Mouse (Mus musculus) R1 (cell line): ENCODE results near the gene Ube2s.
"Not testable (repeated sequence)": the region's sequence is repeated elsewhere in the genome, so short reads cannot be mapped to it uniquely, and the experiment has no call there.

ENCODE experiments used
- DNase-seq: peaks from one replicate; pipeline ENCODE4 v3.0.0-alpha.2; 2018; ENCODE audit warnings: low read depth, low spot score

Ube2s gene

DNA sequence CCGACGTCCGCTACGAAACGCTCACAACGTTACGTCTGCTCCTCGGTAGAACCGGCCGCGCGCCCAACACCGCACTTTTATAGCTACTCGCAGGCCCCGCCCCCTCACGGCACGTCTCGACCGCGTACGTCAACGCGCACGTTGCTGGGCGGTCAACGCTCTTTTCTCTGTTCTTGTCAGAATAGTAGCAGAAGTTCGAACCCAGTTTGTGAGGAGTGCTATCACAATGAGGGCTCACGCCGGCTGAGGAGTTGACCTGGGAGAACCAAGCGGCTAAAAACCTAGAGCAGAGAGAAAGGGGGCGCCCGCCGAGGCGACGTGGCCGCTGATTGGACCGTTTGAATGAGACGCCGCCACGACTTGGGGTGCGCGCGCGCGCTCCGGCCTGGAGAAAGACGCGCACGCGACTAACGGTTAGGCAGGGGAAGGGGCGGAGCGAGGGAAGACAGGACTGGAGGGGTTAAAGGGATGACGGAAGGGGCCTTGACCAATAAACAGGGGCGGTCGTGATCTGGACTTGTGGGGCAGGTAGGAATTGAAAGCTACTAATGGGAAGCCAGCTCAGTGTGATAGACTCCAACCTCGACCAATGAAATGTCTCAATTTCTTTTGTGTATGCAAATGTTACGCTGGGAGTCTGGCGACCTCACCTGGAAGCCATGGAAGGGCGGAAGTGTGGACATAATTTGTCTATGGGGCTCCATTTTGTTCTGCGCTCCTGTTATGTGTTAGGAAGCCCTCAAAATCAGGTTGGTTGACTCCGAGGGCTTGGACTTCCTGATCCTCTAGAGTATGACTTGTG is at the start of gene Ube2s:
Gene Ube2s, minus strand, starts transcription at position 288 of the 802 bp plus-strand sequence.
- DNase-seq, result peak; percentile 100

DNA sequence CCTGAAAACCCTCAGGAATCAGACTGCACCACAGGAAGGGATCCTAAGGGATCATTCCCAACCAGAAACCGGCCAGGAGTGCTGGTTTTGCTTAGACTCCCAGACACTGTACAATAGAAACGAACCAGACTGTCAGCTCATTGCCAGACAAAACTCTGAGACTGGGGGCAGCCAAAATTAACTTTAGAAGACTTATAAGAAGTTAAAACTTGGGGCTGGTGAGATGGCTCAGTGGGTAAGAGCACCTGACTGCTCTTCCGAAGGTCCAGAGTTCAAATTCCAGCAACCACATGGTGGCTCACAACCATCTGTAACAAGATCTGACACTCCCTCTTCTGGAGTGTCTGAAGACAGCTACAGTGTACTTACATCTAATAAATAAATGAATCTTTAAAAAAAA is 48.5 kb upstream of the Ube2s start:
- DNase-seq, result not testable (repeated sequence)

DNA sequence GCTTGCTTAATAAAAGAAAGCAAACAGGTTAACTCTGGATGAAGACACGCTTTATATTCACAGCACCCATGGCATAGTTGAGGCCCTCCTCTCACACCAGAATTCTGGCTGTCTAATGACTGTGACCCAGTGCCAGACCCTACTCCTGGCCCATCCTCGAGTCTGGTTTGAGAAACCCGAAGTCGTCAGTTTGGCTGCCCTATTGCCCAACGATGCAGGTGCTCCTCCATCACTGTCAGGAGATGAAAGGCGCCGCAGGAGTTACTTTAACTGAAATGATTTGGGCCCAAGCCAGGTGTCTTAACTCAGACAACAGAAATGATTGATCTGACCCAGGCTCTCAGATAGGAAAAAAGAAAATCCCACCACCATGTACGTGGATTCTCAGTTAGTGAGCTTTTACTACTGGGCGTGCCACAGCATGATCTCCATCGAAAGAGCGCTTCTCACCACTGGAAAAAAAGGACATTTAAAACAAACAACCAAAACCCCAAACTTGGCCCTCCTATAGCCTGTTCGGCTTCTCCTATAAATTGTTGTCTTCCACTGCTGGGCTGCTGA is 47.1 kb upstream of the Ube2s start:
- DNase-seq, result no peak

DNA sequence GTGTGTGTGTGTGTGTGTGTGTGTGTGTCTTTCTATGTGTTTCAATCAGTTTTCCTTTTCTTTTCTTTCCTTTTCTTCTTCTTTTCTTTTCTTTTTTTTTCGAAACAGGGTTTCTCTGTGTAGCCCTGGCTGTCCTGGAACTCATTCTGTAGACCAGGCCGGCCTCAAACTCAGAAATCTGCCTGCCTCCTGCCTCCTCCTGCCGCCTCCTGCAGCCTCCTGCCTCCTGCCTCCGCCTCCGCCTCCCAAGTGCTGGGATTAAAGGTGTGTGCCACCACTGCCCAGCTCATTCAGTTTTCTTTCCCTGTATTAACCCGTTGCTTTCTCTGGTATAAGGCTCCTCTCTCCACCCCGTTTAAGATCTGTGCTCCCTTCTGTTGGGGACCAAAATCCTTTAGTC is 44.9 kb upstream of the Ube2s start:
- DNase-seq, result no peak

DNA sequence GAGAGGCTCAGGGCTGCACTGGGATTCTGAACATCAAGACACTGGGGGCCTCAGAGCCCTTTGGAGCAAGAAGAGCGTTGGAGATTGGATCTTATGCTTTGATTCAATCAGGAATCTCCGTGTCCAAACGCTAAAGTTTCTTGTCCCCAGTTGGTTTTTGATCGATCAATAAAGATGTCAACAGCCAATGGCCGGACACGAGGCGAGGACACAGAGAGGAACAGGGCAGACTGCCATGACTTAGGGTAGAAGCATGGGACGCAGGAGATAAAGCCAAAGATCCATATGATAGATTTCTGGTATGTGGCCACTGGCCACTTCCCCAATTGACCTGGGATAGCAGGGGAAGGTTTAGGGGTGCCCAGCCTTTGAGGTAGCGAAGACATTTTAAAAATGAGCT is 44.1 kb upstream of the Ube2s start:
- DNase-seq, result no peak

DNA sequence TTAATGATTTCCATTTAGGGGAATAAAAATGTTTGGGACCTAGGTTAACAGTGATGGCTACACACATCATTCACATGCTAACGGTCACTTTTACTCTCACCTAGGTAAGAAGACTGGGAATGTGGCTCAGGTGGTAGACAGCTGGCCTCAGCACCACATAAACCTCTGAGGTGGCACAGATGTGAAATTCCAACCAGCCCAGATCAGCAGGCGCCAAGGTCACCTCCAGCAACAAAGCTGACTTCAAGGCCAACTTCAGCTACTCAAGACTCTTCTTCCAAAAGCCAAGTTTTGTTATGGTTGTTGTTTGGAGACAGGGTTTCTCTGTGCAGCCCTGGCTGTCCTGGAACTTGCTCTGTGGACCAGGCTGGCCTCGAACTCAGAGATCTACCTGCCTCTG is 41.2 kb upstream of the Ube2s start:
- DNase-seq, result no peak

DNA sequence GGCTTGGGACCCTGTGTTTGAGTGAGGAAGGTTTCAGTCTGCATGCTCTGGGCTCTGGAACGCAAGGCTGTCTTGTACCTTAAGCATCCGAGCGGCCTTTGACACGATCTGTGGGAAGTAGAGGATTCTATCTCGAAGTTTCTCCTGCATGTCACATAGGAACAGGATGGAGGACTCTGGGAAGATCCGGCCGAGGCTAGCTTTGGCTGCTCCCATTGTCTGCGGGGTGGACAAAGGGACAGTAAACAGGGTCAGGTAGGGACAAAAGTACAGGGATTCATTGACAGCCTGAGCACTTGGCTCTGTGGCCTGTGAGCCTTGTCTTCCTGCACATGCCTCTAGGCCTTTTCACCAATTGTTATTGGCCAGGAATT is 38.9 kb upstream of the Ube2s start:
- no peak for DNase-seq

DNA sequence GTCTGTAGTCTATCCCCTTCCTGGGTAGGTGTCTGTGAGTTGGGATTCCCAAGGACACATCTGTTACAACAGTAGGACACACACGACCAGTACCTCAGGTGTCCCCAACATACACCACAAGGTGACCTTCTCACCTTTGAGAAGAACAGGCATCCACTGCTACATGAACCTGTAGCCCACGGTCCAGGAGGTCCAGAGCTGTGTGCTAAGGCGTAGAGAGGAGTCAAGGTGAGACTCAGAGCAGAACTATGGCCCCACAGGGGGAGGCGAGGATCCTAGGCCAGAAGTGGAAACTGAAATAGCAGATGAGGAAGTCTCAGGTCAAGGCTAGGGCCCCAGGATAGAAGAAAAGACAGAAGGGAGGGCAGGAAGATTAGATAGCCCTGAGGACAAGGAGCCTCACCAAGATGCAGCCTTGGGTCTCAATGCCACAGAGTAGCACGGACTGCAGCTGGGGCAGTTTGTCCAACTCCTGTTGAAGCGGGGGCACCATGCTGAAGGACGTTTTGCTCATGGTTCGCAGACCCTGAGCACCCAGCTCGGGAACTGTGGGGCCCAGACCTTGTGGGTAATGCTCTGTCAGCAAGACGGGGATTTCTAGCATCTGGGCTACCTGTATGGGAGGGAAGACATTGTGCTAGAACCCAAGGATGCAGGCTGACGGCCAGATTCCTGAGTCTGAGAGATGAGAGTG is 38.4 kb upstream of the Ube2s start:
- DNase-seq, result no peak

DNA sequence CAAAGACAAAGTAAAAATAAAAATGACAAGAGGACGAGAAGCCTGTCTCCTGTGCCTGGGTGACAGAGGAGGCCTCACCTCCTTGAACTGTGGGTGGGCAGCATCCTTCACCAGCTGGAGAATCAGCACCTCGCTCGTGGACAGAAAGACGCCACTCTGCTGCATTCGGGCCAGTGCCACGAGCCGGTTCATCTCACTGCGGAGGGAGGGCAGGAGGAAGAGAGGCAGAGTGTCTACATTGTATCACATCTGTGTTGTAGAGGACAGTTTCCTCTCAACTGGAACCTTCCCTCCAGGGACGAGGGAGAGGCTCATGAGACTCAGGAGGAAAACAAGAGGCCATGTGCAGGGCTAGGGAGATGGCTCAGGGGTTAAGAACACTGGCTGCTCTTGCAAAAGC is 37.0 kb upstream of the Ube2s start:
- no peak for DNase-seq

DNA sequence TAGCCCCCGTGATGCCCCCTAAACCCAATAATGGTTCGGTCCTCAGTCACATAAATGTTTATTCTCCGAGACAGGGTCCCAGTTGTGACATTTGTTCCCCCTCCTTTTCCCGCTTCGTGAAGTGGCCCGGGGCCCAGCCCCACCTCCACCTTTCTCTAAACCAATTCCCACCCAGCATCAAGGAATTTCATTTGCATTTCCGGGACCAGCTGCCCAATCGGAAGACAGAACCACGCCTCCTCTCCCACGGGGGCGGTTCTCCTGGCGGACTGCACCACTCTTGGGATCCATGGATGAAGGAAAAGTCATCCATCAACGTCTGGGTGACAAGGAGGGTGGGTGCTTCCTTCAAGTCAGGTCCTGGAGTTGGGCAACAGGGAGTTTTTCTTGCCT is 32.5 kb upstream of the Ube2s start:
- peak; percentile 98 for DNase-seq

DNA sequence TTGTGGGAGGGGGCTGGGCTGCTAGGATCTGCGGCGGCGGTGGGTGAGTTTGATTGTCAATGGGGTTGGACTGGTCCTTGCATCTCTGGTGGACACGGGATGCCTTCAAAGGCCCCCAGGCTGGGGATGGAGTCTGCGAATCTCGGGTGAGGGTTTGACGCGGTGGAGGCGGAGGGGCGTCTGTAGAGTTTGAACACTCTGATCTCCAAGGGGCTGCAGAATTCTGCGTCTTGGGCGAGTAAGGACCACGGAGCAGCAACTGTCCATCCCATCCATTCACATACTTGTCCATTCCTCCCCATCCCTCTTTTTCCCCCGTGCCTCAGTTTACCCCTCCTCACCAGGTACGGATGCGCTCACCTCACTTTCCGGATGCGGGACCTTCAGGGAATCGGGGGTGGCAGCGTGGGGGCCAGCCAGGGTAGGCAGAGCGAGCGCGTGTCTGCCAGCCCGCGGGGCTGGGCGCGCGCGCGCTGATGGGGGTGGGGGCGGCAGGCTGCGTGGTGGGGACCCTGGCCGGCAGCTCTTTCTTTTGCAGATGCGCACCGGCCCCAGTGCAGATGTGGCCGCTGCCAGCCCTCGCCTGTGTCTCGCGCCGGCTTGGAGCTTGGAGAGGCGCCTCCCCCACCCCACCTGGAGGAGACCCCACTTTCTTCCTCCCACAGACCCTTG is 32.0 kb upstream of the Ube2s start, which contains the start of gene Shisa7:
Gene Shisa7, minus strand, starts transcription at position 452 of the 672 bp plus-strand sequence.
- no peak for DNase-seq

DNA sequence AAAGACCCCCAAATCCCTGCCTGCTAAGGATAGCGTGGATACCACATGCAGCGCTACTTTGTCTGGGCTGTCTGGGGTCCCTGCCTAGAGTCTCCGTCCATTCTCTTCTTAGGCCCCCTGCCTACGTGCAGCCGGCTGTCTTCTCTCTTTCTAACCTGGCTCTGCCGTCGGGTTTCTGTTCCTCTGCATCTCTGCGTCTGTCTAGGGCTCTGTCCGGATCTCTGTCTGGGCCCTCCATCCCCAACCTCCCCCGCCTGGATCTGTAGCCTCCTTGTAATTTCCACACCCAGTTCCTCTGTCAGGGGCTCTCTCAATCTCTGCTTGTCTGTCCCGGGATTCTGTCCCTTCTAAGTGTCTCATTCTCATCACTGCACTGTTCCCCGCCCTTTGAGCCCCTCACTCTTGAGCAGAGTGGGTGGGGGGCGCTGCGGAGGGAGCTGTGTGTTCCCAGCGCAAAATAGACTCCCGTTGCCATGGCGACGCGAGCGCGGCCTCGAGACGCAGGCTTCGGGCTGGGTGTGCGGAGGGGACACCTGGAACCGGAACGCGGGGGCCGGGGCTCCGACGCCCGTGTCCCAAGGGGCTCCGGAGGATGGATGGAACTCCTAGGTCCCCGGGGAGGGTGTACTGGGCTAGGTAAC is 31.3 kb upstream of the Ube2s start:
- peak; percentile 72 for DNase-seq

DNA sequence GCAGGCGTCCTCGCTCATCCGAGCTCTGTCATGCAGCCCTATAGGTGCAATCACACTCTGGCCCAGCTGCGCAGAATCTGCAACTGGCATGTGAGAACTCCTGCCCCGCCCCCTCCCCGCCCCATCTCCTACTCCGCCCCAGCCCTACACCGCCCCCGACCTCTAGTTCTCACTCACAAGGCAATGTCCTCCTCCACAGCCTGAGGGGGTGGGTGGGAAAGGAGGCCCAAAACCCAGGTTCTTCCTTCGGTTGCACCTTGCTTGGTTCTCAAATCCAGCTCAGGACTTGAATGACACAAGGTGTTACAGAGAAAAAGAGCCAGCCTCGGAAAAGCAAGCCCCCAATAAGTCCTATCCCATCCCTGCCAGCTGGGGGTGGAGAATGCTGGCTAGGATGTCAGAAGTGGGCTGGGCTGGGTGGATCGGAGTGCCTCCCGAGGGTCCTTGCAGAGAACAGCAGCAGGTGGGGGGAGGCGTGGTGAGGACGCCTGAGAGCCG is 30.3 kb upstream of the Ube2s start:
- peak; percentile 92 for DNase-seq

DNA sequence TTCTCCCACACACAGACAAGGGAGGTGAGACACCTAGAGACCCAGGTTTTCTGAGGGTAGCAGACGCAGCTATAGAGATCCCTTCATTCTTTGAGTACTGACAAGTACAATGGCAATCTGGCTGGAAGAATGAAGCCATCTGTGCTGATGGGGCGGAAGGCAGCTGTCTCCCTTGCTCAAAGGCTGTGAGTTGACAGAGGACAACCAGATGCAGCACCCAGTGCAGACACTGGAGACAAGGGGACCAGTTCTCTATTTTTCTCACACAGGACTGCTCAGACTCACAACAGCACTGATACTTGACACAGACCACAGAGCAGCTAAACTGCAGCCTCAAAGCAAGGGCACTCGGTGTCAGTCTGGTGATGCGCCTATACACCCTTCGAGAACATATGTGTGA is 29.7 kb upstream of the Ube2s start:
- no peak for DNase-seq

DNA sequence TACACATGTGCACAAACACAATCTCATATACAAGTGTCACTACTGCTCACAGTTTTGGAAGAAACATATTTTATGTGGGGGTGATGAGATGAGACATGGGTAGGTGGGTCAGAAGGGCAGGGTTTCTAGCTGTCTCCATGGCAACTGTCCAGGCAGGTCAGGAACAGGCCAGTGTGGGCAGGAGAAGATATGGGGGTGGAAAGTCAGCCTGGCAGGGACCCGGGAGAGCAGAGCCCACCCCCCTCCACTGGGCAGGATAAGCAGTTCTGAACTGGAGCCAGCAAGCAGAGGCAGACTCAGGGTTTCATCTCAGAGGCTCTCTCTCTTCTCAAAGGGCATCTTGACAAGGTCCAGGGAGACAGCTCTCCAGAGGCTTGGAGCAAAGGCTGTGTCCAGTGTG is 25.2 kb upstream of the Ube2s start:
- no peak for DNase-seq

DNA sequence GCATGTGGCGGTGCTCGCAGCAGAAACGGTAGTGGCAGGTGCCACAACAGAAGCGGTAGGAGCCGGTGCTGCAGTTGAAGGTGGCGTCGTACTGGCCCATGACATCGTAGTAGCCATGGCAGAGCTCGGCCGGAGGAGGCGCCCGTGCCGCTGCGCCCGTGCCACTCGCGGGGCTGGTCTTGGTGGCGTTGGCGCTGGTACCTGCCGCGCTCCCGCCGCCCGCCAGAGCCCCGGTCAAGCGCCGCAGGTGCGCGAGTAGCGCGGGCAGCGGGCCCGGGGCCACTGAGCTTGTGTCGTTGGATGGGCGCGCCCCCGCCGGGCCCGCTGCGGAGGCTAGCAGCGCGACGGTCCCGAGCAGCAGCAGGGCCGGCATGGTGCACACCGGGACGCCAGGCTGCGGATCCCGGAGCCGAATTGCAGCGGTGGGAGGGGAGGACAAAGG is 24.0 kb upstream of the Ube2s start:
- DNase-seq, result peak; percentile 85

DNA sequence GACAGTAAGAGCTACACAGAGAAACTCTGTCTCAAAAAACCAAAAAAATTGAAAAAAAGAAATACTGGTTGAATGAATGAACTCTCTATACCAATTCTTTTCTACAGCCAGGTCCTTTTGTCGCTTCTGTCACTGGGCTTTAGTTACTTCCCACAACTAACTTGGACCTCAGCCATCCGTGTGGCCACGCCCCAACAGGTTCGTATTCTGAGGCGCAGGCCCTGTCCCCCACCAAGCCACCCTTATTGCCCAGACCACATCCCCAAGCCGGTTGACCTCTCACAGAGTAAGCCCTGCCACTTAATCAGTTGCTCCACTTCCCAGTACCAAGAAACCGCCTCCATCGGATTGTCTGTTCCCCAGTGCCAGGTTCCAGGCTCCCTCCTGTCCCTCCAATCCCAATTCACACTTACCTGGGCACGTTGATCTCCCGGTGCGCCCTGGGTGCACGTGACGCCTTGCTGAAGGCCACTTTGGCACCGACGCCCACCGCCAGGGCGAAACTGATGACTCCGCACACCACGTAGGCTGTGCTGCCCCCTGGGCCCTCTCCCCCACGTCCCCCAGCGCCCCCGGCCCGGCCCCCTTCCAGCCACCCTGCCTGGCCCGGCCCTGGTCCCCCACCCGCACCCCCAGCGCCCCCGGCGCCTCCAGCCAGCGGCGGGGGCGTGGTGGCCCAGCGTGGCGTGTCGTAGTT is 23.4 kb upstream of the Ube2s start:
- peak; percentile 67 for DNase-seq

DNA sequence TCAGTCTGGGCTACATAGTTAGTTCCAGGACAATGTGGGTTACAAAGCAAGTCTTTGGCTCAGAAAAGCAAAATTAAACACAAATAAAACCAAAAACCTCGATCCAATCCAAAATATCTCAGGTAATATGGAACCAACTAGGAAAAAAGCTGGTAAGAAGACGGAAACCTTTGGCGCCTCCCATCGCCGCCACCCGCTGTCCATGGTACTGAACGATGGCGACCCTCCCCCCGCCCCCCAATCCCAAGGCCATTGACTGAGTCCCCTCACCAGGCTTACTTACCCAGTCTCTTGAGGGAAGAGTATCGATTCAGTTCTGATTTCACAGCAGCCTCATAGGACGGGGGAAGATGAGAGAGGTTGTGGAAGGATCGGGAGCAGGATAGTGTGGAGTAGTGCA is 18.1 kb upstream of the Ube2s start:
- no peak for DNase-seq

DNA sequence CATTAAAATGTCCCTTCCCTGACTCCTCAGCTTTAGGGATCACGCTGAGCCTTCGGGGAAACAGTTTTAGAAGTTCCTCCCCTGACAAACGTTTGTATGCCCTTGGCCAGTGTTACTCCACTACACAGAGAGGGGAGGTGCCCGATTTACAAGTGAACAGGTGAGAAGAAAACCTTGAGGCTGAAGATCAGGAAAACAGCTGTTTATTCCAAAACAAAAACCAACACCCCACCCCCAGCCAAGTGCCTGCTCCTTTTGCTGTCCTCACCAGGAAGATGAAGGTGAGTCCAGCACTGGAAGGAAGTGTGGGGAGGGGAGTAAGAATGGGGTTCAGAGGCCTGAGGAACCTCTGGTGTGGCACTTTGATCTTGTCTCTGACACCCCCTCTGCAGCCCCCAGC is 13.0 kb upstream of the Ube2s start:
- DNase-seq, result peak; percentile 96

DNA sequence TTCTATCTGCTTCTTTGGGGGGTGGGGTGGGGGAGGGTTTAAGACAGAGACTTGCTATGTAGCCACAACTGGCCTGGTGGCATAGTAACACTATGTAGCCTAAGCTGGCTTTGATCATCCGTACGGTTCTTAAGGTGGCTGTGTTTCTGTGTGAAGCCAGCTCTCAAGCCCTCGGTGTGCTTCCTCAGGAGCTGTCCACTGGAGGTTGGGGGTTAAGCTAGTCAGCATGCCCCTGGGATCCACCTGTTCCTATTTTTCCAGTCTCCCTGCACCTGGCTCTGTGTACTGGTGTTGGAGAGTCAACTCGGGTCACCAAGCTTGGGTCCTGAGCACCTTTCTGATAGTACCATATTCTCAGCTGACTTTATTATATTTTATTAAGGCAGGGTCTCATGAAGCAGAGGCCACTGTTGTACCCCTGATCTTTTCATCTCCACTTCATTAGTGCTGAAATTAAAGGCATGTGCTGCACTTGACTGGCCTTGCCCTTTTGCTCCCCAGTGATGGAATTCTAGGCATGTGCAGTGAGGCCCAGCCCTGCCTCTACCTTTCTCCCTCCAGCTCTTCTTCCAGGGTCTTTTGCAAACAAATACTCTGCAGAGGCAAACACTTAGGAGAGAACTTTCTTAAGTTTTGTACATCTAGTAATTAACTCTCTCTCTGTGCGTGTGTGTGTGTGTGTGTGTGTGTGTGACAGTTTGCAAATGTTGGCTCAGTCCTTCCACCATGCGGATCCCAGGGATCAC is 9.9 kb upstream of the Ube2s start:
- peak; percentile 93 for DNase-seq
